In genomic region chr5:148998512-148998911, GRCm38 (mm10) we compare ENCODE assay signal across 20 mouse cellular contexts. TPM values are rescaled to one million over a fixed set of nuclear protein-coding genes. Genes with fewer than 3 reads are reported as not detected.
"Had no signal": no experiment of that assay in that cellular context is flagged by ENCODE, and none has a peak within 500 bp of the region (broad histone marks: within the 10 kb centered on the region; RNA-seq: fewer than 3 reads in every experiment).

No protein-coding gene starts in this region.

- H3K27ac ChIP-seq: intestine, embryonic 15.5 days; layer of hippocampus, adult 2 months; limb, embryonic 13.5 days; liver, embryonic 14.5 days; macrophage; midbrain, embryonic 12.5 days; midbrain, embryonic 15.5 days; neural tube, embryonic 12.5 days; neural tube, embryonic 15.5 days had no signal

- H3K27me3 ChIP-seq: intestine, embryonic 15.5 days; limb, embryonic 13.5 days; midbrain, embryonic 12.5 days; midbrain, embryonic 15.5 days; neural tube, embryonic 12.5 days; neural tube, embryonic 15.5 days had no signal

- H3K36me3 ChIP-seq: intestine, embryonic 15.5 days; limb, embryonic 13.5 days; midbrain, embryonic 12.5 days; midbrain, embryonic 15.5 days; neural tube, embryonic 12.5 days; neural tube, embryonic 15.5 days had no signal

- H3K4me3 ChIP-seq: intestine, embryonic 15.5 days; layer of hippocampus, adult 2 months; limb, embryonic 10.5 days; limb, embryonic 13.5 days; midbrain, embryonic 12.5 days; midbrain, embryonic 15.5 days; neural tube, embryonic 12.5 days; neural tube, embryonic 15.5 days had no signal

- DNase-seq: kidney, adult 11 months; layer of hippocampus, adult 9-11 months; liver, postnatal 0 days; lung, embryonic 14.5 days; thymus, postnatal 25 days had no signal

RNA-seq across cellular contexts. Expression of gene Gm42791, which starts 3.6 kb away (rescaled TPM):
- polyA plus RNA-seq: large intestine, adult 2 months; liver, adult 2 months; liver, embryonic 14.5 days; small intestine, adult 2 months; spleen, adult 2 months; urinary bladder, adult 2 months had no signal
